Mouse (Mus musculus): ENCODE measurements at regions not wholly inside any gene's neighbourhood (a gene's known extent, or its start where the extent isn't known, plus 50 kb on each side); places are given as distances from the start of the nearest gene placed in this dataset.
"Not testable (repeated sequence)": the region's sequence is repeated elsewhere in the genome, so short reads cannot be mapped to it uniquely, and the experiment has no call there.

- DNase-seq = no peak
Measured at GRCm38 (mm10) chr2:18617520-18617919, 54.7 kb upstream of the Commd3 start.

GRCm38 (mm10) chr2:18609868-18610185 lies 62.4 kb upstream of the Commd3 start:
- peak in 1 of 2 experiments; percentile 11 for DNase-seq

GRCm38 (mm10) chr2:18609075-18609867 lies 62.9 kb upstream of the Commd3 start:
- peak in 1 of 2 experiments; percentile 41 for DNase-seq

- DNase-seq = peak; percentile 43 to 60
Measured at GRCm38 (mm10) chr2:18608260-18609074, 63.7 kb upstream of the Commd3 start.

- peak in 1 of 2 experiments; percentile 22 for DNase-seq
Measured at GRCm38 (mm10) chr2:18607586-18608259, 64.5 kb upstream of the Commd3 start.

- no peak for DNase-seq
Measured at GRCm38 (mm10) chr2:18607088-18607487, 65.1 kb upstream of the Commd3 start.

GRCm38 (mm10) chr2:18592221-18592620 lies 80.0 kb upstream of the Commd3 start:
- peak in 1 of 2 experiments; percentile 13 for DNase-seq

GRCm38 (mm10) chr2:18588232-18588631 lies 84.0 kb upstream of the Commd3 start:
- DNase-seq = no peak

GRCm38 (mm10) chr2:18587746-18588231 lies 84.4 kb upstream of the Commd3 start:
- DNase-seq = peak in 1 of 2 experiments; percentile 11

GRCm38 (mm10) chr2:18586925-18587724 lies 85.1 kb upstream of the Commd3 start:
- DNase-seq = peak; percentile 47 to 67

- peak in 1 of 2 experiments; percentile 15 for DNase-seq
Measured at GRCm38 (mm10) chr2:18585564-18586336, 86.4 kb upstream of the Commd3 start.

GRCm38 (mm10) chr2:18558133-18558532 lies 114.1 kb upstream of the Commd3 start:
- DNase-seq = no peak

- no peak for DNase-seq
Measured at GRCm38 (mm10) chr2:18547964-18548643, 124.1 kb upstream of the Commd3 start.

- no peak for DNase-seq
Measured at GRCm38 (mm10) chr2:18524387-18524786, 131.8 kb upstream of the Dnajc1 start.

GRCm38 (mm10) chr2:18523911-18524310 lies 131.3 kb upstream of the Dnajc1 start:
- DNase-seq = no peak

GRCm38 (mm10) chr2:18513435-18513834 lies 120.8 kb upstream of the Dnajc1 start:
- no peak for DNase-seq

- DNase-seq = no peak
Measured at GRCm38 (mm10) chr2:18509317-18509716, 116.7 kb upstream of the Dnajc1 start.

GRCm38 (mm10) chr2:18473361-18473771 lies 80.7 kb upstream of the Dnajc1 start:
- DNase-seq = no peak

- no peak for DNase-seq
Measured at GRCm38 (mm10) chr2:18460901-18461300, 68.3 kb upstream of the Dnajc1 start.

GRCm38 (mm10) chr2:18460281-18460680 lies 67.7 kb upstream of the Dnajc1 start:
- not testable (repeated sequence) for DNase-seq

- not testable (repeated sequence) for DNase-seq
Measured at GRCm38 (mm10) chr2:18453426-18453825, 60.8 kb upstream of the Dnajc1 start.

Measured in spleen, adult 18-20 months (tissue).